Mouse (Mus musculus) c-Kit-positive CD71-positive TER-119-positive erythroid progenitor cells, embryonic 14.5 days (primary cell): Measurements from ENCODE around the gene Gata1.
"Not testable (repeated sequence)": the region's sequence is repeated elsewhere in the genome, so short reads cannot be mapped to it uniquely, and the experiment has no call there.

Experiments used
- DNase-seq: peaks from one replicate; pipeline ENCODE4 v3.0.0-alpha.2; 2013; ENCODE audit warnings: low spot score

The Gata1 gene

DNA sequence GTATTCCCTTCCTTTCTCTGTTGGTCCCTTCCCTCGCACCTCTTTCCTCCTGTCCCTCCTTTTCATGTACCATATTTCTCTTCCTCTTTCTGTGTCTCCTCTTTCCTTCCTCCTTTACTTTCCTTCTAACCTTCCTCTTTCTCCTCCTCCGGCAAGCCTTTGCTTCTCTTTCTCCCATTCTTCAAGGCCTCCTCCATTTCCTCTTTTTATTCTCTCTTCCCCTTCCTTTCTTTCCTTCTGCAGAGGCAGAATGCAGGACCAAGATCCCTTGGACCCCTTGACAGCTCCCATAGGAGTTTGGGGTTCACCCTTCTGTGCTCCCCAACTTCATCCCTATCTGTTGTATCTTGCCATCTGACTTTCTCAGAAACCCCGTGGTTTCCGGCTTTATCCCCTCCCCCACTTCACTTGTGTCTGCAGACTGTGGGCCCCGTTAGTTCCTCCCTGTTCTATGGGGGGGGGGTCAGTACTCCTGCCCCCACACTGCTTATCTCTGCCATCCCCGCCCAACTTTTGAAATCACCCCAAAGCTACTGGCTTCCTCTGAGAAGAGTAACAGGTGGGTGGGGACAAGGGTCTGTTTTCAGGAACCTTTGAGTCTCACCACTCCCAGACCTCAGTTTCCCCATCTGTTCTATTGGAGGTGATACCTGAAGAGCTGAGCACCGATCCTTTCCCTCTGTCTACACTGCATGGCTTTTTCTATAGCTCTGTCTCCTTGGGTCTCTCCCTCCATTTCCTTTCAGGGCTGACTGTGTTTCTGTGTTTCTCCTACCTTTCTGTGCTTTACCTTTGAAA lies 13.8 kb downstream of the Gata1 start:
- DNase-seq, result no peak

DNA sequence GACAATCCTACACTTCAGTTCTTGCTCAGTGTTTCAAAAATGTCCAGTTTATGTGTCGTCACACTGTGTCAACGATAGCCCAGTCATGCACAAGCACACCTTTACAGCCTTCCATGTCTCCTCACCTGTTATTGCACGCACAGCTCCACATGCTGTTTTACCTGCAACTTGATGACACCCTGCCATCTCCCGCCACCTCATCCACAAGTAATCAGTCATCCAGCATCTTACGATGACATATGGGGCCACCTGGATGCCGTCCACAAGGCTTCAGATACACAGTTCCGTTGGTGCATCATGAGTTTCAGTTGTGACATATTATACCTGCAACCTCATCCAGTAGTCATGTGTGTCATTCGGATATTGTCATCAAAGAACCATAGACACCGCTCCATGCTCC lies 19.0 kb downstream of the Gata1 start:
- DNase-seq, result no peak

GRCm38 (mm10) chrX:7950091-7950490 lies 27.8 kb downstream of the Gata1 start:
- DNase-seq, result no peak

DNA sequence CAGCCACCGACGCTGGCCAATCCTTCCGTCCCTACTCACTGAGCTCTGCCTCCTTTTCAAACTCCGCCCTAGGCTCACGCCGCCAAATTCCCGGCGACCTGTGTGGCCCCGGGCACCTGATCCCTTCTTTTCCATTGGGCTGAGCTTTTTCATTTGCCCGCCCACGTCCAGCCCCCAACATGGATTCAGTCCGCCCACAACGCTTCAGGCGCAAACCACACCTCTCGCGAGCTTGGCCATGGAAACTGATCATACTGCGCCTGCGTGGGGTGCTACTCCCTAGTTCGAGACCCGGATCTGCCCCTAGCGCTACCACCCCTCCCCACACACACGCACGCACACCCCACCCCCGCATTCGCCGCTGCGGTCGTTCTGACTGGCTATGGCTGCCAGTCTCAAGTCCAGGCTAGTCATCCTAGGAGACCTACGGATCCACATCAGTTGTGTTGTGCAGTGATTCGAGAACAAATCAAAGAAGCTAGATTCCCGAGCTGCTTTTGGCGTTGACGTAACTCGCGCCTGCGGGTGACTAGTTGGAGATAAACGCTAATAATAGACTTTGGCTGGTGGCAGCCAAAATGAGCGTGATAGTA lies 29.9 kb downstream of the Gata1 start:
- DNase-seq, result peak; percentile 86

DNA sequence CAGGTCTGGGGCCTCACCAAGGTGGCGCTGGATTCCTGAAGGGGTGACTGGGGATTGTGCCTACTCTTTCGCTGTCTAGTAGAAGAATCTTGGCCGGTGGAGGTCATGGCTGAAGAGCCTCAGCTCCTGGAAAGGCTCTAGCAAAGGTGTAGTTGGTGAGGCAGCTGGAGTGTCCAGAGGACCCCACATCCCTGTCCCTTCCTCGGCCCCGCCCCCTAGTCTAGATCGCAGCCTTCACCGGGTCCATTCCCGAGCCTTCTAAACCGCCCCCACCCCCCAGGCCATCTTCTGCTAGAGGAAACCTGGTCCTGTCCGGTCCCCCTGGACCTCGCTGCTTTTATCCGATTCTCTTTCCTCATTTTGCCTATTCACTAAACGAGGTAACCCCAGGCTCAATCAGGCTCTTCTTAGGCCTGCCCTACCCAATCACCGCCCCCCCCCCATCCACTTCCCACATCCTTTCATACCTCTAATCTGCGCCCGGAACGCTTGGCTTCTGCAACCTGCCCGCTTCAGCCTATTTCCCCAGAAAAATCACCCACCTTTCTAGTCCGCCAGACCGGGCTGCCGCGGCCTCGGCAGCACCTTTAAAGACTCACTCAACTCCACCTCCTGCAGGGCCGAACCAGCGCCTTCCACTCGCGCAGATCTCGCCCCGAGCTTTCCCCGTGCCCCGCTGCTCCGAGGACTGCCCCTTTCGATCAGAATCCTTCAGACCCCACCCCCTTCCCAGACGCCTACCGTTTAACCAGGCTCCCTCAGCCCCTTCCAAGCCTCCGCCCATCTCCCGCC lies 30.6 kb downstream of the Gata1 start, which contains the start of gene Hdac6:
Hdac6 (minus strand) TSS at position 782 of the 792 bp plus-strand sequence.
- DNase-seq, result no peak

DNA sequence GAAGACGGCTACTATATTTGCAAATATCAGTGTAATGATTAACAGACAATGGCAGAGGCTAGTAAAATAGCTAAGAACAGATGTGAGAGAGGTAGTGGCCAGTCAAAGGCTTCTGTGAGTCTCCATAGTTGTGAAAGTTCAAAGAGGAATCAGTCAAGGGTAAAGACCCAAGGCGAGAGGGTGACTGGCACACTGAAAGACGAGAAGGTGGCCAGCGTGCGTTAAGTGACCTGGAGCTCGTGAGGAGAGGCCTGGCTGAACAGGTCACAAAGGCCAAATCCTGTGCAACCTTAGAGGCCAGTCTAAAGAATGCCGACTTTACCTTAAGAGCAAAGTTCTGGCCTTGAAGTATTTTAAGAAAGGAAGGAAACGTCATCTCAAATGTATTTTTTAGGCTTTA lies 32.3 kb downstream of the Gata1 start:
- DNase-seq, result no peak

DNA sequence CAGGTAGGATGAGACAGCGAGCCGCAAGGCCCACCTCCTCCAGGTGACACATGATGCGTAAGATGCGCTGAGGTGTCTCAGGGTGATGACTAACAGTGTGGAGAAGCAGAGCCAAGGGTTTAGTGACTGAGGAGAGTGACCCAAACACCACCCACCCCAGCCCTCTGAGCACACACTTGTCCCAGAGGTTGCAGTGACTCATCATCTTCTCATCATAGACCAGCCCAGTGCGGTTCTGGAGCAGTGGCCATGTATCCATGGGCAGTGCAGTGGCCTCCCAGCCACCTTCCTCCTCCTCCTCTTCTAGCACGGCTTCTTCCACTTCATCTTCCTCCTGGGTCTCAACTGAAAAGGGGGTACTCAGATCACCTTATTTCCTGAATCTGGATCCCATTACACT lies 40.2 kb downstream of the Gata1 start:
- DNase-seq, result no peak

DNA sequence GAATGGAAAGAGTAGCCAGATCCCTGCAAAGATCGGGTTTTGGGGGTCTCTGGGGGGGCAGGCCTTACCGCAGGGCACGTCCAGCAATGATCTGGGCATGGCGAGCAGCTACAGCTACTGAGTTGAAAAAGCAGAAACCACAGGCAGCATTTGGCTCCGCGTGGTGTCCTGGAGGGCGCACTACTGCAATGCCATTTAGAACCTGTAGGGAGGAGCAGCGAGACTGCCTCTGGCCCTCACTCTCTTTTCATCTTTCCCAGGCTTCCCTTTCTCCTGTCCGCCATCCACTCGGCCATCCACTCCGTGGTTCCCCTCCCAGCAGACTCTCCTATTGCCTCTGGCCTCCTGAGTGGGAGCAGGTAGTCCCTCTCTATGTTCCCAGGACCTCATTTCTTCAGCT lies 41.0 kb downstream of the Gata1 start:
- no peak for DNase-seq

GRCm38 (mm10) chrX:7928270-7928790 lies 49.5 kb downstream of the Gata1 start, which contains the start of gene Eras:
TSS of gene Eras (minus strand) at chrX:7928607.
- DNase-seq, result no peak

GRCm38 (mm10) chrX:7927116-7927515 lies 50.8 kb downstream of the Gata1 start:
- no peak for DNase-seq

DNA sequence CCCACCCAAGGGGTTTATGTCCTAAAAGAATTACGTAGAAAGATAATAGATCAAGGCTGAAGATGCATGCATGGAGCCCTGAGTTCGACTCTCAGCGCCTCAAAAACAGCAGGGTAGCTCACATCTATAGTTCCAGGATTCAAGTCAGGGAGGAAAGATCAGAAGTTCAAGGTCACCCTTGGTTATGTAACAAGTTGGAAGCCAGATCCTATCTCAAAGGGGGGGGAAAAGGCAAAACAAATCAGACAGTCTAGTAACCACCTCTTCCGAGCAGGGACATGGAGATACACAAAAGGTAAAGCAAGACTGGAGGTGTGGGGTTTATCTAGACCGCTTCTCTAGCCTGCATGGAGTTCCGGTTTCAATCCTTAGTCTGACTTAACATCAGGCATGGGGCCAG lies 51.6 kb downstream of the Gata1 start:
- no peak for DNase-seq

DNA sequence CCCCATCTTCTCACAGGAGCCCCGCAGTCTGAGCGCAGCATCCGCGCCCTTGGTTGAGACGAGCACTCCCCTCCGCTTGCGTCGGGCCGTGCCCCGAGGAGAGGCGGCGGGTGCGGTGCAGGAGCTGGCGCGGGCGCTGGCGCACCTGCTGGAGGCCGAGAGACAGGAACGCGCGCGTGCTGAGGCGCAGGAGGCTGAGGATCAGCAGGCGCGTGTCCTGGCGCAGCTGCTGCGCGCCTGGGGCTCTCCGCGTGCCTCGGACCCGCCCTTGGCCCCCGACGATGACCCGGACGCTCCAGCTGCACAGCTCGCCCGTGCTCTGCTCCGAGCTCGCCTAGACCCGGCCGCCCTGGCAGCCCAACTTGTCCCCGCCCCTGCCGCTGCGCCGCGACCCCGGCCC lies 55.8 kb downstream of the Gata1 start:
- no peak for DNase-seq

GRCm38 (mm10) chrX:7919601-7920383 lies 58.1 kb downstream of the Gata1 start, which contains the start of gene Pcsk1n:
TSS of gene Pcsk1n (plus strand) at chrX:7919822.
- DNase-seq, result no peak

DNA sequence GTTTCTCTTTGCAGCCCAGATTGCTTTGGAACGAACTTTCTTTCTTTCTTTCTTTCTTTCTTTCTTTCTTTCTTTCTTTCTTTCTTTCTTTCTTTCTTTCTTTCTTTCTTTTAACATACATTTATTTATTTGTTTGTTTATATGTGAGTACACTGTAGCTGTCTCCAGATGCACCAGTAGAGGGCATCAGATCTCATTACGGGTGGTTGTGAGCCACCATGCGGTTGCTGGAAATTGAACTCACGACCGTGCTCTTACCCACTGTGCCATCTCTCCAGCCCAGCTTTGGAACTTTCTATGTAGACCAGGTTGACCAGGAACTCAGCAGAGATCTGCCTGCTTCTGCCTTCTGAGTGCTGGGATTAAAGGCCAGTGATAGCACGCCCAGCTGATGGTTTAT lies 59.9 kb downstream of the Gata1 start:
- DNase-seq, result not testable (repeated sequence)

DNA sequence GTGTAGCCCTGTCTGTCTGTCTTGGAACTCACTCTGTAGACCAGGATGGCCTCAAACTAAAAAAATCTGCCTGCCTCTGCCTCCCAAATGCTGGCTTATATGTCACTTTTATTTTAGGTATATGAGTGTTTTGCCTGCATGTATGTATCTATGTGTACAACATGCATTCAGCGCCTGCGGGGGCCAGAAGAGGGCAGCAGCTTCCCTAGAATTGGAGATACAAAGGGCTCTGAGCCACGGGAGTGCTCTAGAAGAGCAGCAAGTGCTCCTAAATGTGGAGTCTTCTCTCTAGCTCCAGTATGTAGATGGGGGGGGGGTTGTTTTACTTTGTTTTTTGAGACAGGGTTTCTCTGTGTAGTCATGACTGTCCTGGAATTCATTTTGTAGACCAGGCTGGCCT lies 62.2 kb downstream of the Gata1 start:
- not testable (repeated sequence) for DNase-seq

- DNase-seq, result no peak
Observed at GRCm38 (mm10) chrX:7910473-7910872, 67.4 kb downstream of the Gata1 start.
